Mouse (Mus musculus) lung, adult 2 months (tissue): ENCODE data around the gene Fam71b.

ENCODE experiments used
- CTCF ChIP-seq: fragments of 200-500 bp; IDR thresholded peaks from 2 replicates; pipeline ENCODE4 v1.5.1; 2011; ENCODE audit warnings: mild to moderate bottlenecking, low read length, control low read depth; ENCODE audit not compliant: insufficient read depth
- POLR2A ChIP-seq: fragments of 200-500 bp; IDR thresholded peaks from 2 replicates; pipeline ENCODE4 v1.6.1; 2011; ENCODE audit warnings: low read depth, mild to moderate bottlenecking, control low read depth, low read length, borderline replicate concordance; ENCODE audit errors: extremely low read depth

GRCm38 (mm10) chr11:46395088-46395487, 1.3 kb upstream of the Fam71b start:
- no peak for TF ChIP-seq POLR2A
- TF ChIP-seq CTCF = no peak
